Mouse (Mus musculus): ENCODE results near the gene Rhobtb1.

Rhobtb1 gene

DNA sequence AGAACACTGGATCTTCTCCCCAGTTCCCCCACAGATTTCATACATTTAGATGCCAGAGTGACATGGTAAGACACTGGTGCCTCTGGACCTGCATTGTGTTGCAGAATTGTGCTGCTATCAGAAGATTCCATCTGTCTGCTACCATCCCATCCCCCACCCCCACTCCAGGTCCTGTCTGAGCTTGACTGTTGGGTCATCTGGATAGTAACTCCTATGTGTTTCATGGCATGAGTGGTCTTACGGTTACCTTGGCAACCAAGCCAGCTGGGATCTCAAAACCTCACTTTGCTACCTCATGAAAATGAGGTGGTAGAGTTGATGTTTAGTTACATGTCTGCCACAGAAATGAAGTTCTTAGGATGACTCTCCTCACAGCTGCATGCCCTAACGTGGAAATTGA lies 112.7 kb downstream of the Rhobtb1 start:
- no peak for TF ChIP-seq NANOG (IDR thresholded peaks at IDR 0.05; ENCODE audit: borderline replicate concordance, low read length)
- no peak for TF ChIP-seq POU5F1 (IDR thresholded peaks at IDR 0.05; ENCODE audit: borderline replicate concordance, low read length)
- TF ChIP-seq CTCF (conservative IDR thresholded peaks at IDR 0.05; ENCODE audit: low read length), result no peak
- H3K36me3 ChIP-seq (ENCODE audit: insufficient read depth, low read length), result no peaks in the 10 kb centered on the region
- no peak overlapping the region for H3K4me3 ChIP-seq (replicated peaks; ENCODE audit: low read length)
- H3K27me3 ChIP-seq (ENCODE audit: insufficient read depth, low read length), result peaks cover 3% of the 10 kb centered on the region; the same call in 1 of the 2 replicates
- no peaks in the 10 kb centered on the region for H3K9me3 ChIP-seq (ENCODE audit: low read length)
- peaks cover 15% of the 10 kb centered on the region for H3K4me1 ChIP-seq (replicated peaks; ENCODE audit: low read depth, low read length)

DNA sequence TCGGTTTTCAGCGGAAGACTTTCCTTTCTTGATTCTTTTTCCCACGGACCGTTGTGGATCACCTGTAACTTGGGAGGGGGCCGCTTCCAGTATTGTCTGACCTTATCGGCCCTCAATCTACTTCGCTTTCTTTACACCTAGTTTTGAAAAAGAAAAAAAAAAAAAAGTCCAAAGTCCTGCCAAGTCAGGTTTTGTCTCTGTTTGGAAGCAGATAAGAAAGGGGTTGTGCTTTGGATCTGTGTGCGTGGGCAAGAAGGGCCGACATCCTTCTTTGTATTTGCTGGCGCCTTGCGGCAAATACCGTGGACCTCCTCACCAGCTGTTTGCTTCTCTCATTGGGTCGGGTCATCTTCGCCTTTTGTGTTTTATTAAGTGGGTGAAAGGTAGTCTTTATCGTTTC lies 114.2 kb downstream of the Rhobtb1 start:
- H3K4me3 ChIP-seq (replicated peaks; ENCODE audit: low read length), result no peak overlapping the region
- H3K36me3 ChIP-seq (ENCODE audit: insufficient read depth, low read length), result no peaks in the 10 kb centered on the region
- peaks cover 10% of the 10 kb centered on the region for H3K4me1 ChIP-seq (replicated peaks; ENCODE audit: low read depth, low read length)
- H3K27me3 ChIP-seq (ENCODE audit: insufficient read depth, low read length), result peaks cover 8% of the 10 kb centered on the region; the same call in 1 of the 2 replicates
- H3K9me3 ChIP-seq (ENCODE audit: low read length), result no peaks in the 10 kb centered on the region
- no peak for TF ChIP-seq NANOG (IDR thresholded peaks at IDR 0.05; ENCODE audit: borderline replicate concordance, low read length)
- TF ChIP-seq CTCF (conservative IDR thresholded peaks at IDR 0.05; ENCODE audit: low read length), result no peak
- TF ChIP-seq POU5F1 (IDR thresholded peaks at IDR 0.05; ENCODE audit: borderline replicate concordance, low read length), result no peak

DNA sequence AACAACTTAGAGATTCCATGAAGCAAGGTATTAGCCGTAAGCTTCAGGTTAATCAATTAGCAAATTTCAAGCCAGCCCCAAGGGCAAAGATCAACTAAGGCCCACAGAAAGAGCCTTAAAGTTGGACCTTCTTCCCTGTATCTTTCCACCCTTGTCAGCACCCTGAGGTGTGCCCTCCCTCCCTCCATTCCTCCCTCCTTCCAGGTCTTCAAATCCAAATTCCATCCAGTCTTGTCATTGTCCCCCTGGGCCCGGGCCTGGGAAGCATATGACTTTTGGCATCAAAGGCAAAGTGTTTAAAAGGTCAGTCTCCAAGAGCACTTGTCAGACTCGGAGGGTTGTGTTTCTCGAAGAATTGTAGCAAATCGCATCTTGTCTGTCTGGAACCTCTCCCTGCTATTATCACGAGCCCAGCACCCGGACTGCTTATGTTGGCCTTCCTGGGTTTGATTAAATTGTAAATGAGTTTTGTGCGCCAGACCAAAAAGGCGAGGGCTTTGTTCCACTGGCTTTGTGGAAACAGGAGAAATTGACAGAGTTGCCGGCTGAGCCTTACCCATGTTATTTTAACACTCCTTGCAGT lies 116.9 kb downstream of the Rhobtb1 start:
- no peak overlapping the region for H3K4me3 ChIP-seq (replicated peaks; ENCODE audit: low read length)
- H3K9me3 ChIP-seq (ENCODE audit: low read length), result no peaks in the 10 kb centered on the region
- TF ChIP-seq NANOG (IDR thresholded peaks at IDR 0.05; ENCODE audit: borderline replicate concordance, low read length) (no peak), POU5F1 (IDR thresholded peaks at IDR 0.05; ENCODE audit: borderline replicate concordance, low read length) (no peak), CTCF (conservative IDR thresholded peaks at IDR 0.05; ENCODE audit: low read length) (no peak)
- no peaks in the 10 kb centered on the region for H3K36me3 ChIP-seq (ENCODE audit: insufficient read depth, low read length)
- H3K27me3 ChIP-seq (ENCODE audit: insufficient read depth, low read length), result peaks cover 8% of the 10 kb centered on the region; the same call in 1 of the 2 replicates
- peaks cover 11% of the 10 kb centered on the region for H3K4me1 ChIP-seq (replicated peaks; ENCODE audit: low read depth, low read length)

DNA sequence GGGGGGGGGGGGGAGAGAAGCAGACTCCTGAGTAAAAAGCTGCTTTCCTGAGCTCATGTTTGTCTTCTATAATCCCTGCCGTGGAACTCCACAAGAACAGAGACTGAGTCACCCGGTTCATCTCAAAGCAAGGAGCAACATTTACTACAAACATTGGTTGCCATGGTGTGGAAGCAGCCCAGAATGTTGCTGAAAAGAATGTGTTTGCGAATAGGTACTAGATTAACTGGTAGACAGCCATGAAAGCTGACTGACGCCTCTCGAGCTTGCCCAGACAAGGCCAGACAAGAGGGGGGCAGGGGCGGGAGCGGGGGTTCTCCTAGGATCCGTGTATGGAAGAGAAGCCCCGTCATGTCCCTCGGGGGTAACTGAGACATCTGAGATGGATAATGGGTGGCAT lies 120.2 kb downstream of the Rhobtb1 start:
- Histone ChIP-seq H3K27me3 (ENCODE audit: insufficient read depth, low read length) (peaks cover 6% of the 10 kb centered on the region; the same call in 1 of the 2 replicates), H3K9me3 (ENCODE audit: low read length) (no peaks in the 10 kb centered on the region), H3K4me3 (replicated peaks; ENCODE audit: low read length) (no peak overlapping the region), H3K36me3 (ENCODE audit: insufficient read depth, low read length) (no peaks in the 10 kb centered on the region), H3K4me1 (replicated peaks; ENCODE audit: low read depth, low read length) (peaks cover 11% of the 10 kb centered on the region)
- TF ChIP-seq POU5F1 (IDR thresholded peaks at IDR 0.05; ENCODE audit: borderline replicate concordance, low read length), result no peak
- no peak for TF ChIP-seq NANOG (IDR thresholded peaks at IDR 0.05; ENCODE audit: borderline replicate concordance, low read length)
- TF ChIP-seq CTCF (conservative IDR thresholded peaks at IDR 0.05; ENCODE audit: low read length), result no peak

DNA sequence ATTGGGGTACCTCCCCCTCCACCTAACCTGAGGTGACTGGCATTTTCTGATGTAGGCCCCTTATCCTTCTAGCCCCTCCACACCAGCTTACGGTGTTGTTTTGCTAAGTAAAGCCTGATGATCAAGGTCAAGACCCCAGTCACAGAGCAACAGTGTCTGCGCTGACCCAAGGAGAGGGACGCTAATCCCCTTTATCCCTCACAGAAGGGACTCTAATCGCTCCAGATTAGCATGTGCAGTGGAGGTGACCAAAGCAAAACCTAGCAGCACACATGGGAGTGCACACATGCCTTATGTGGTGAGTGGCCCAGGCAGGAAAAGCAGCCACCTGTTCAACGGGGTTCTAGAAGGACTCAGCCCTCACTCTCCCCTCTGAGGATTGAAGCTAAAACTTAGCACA lies 123.0 kb downstream of the Rhobtb1 start:
- Histone ChIP-seq H3K9me3 (ENCODE audit: low read length) (peaks cover 7% of the 10 kb centered on the region), H3K36me3 (ENCODE audit: insufficient read depth, low read length) (no peaks in the 10 kb centered on the region), H3K27me3 (ENCODE audit: insufficient read depth, low read length) (0 out of 2 replicates have a peak, but pooled peaks cover 3% of the 10 kb centered on the region), H3K4me3 (replicated peaks; ENCODE audit: low read length) (no peak overlapping the region), H3K4me1 (replicated peaks; ENCODE audit: low read depth, low read length) (peaks cover 10% of the 10 kb centered on the region)
- TF ChIP-seq POU5F1 (IDR thresholded peaks at IDR 0.05; ENCODE audit: borderline replicate concordance, low read length) (no peak), NANOG (IDR thresholded peaks at IDR 0.05; ENCODE audit: borderline replicate concordance, low read length) (no peak), CTCF (conservative IDR thresholded peaks at IDR 0.05; ENCODE audit: low read length) (no peak)

DNA sequence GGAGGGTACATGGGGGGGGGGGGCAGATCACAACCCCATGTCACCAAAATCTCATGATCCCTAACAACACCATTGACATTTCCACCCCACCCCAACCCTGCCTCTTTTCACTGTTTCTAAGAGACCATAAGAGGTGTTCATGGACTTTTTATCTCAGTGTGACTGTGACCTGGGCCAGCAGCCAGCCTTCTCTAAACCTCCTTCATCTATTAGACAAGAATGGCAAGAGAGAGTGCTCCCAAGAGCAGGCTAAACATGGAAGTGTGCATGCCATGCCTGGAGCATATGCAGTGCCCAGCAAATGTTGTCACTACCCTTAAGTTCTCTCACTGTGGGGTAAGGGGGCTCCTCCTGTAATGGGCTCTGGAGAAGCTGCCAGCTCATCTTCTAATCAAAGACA lies 123.5 kb downstream of the Rhobtb1 start:
- Histone ChIP-seq H3K27me3 (ENCODE audit: insufficient read depth, low read length) (0 out of 2 replicates have a peak, but pooled peaks cover 3% of the 10 kb centered on the region), H3K4me1 (replicated peaks; ENCODE audit: low read depth, low read length) (peaks cover 14% of the 10 kb centered on the region), H3K36me3 (ENCODE audit: insufficient read depth, low read length) (no peaks in the 10 kb centered on the region), H3K4me3 (replicated peaks; ENCODE audit: low read length) (no peak overlapping the region), H3K9me3 (ENCODE audit: low read length) (peaks cover 7% of the 10 kb centered on the region)
- no peak for TF ChIP-seq CTCF (conservative IDR thresholded peaks at IDR 0.05; ENCODE audit: low read length)
- TF ChIP-seq NANOG (IDR thresholded peaks at IDR 0.05; ENCODE audit: borderline replicate concordance, low read length), result no peak

DNA sequence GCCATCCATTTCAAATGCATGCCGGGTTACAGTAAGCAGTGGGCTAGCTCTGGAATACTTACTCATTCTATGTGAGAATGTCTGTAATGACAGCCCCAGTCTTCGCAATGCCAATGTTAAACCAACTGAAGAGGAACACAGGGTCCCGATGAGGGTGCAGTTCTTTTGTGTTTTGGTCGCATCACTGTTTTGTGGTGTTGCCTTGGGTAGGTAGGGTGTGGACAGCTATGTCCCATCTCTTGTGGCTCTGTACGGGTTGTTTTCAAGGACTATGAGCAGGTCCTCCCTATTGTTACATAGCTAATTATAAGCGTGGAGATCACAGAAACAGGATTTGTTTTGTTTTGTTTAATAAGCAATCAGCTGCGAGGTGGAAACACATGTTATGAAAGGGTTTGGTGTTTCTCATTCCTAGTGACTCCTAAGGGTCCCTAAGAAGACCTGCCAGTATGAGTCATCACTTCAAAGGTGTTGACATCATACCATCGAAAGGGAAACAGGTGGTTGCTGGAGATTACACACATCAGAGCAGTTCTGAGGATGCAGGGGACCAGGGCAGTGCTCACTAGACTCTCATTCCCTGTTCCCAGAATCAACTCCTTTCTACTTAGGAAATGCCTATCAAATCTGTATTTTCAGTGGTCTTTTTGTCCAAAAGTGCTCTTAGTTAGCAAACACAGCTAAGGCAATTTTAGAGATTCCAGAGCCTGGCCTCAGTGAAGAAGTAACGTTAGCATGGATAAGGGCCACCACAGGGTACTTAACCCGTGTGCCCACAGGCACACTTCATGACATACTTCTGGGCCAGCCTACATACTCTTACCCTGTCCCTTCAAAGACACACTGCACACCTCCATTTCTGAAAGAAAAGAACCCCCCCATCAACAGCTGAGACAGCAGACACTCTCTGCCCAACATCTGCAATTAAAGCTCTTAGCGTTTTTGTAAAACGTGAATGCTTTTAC lies 124.9 kb downstream of the Rhobtb1 start:
- H3K36me3 ChIP-seq (ENCODE audit: insufficient read depth, low read length), result no peaks in the 10 kb centered on the region
- no peak overlapping the region for H3K4me3 ChIP-seq (replicated peaks; ENCODE audit: low read length)
- H3K27me3 ChIP-seq (ENCODE audit: insufficient read depth, low read length), result no peaks in the 10 kb centered on the region
- peaks cover 7% of the 10 kb centered on the region for H3K9me3 ChIP-seq (ENCODE audit: low read length)
- H3K4me1 ChIP-seq (replicated peaks; ENCODE audit: low read depth, low read length), result peaks cover 6% of the 10 kb centered on the region; the same call in 1 of the 2 replicates
- TF ChIP-seq NANOG (IDR thresholded peaks at IDR 0.05; ENCODE audit: borderline replicate concordance, low read length) (no peak), CTCF (conservative IDR thresholded peaks at IDR 0.05; ENCODE audit: low read length) (no peak), POU5F1 (IDR thresholded peaks at IDR 0.05; ENCODE audit: borderline replicate concordance, low read length) (no peak)

DNA sequence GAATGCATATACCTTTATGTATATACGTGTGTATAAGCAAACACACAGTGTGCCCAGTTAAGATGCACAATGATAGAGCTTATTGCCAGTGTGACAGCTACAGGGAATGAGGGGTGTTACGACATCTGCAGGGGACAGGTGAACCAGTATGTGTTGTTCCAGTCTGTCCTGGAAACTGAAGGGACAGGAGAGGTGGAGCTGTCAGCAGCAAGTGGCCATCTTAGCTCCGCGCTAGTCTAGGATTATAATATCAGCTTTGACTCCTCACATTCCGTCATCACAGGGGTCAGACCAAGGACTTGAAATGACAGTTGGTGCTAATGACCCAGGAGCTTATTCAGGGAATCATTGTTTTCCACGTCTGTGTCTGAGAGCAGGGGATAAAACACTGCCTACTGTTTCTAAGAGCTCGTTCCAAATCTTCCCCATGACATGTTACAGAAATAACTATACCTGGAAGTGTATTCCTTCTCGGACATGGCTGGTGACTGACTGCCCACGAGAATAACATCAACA lies 125.7 kb downstream of the Rhobtb1 start:
- Histone ChIP-seq H3K27me3 (ENCODE audit: insufficient read depth, low read length) (no peaks in the 10 kb centered on the region), H3K4me3 (replicated peaks; ENCODE audit: low read length) (no peak overlapping the region), H3K4me1 (replicated peaks; ENCODE audit: low read depth, low read length) (peaks cover 6% of the 10 kb centered on the region; the same call in 1 of the 2 replicates), H3K9me3 (ENCODE audit: low read length) (peaks cover 7% of the 10 kb centered on the region), H3K36me3 (ENCODE audit: insufficient read depth, low read length) (no peaks in the 10 kb centered on the region)
- no peak for TF ChIP-seq NANOG (IDR thresholded peaks at IDR 0.05; ENCODE audit: borderline replicate concordance, low read length)
- no peak for TF ChIP-seq CTCF (conservative IDR thresholded peaks at IDR 0.05; ENCODE audit: low read length)
- TF ChIP-seq POU5F1 (IDR thresholded peaks at IDR 0.05; ENCODE audit: borderline replicate concordance, low read length), result no peak
